Mouse (Mus musculus): Measurements from ENCODE around the gene Dhx30. TPM values are rescaled to one million over a fixed set of nuclear protein-coding genes. Genes with fewer than 3 reads are reported as not detected.
"Not testable (repeated sequence)": the region's sequence is repeated elsewhere in the genome, so short reads cannot be mapped to it uniquely, and the experiment has no call there.

Gene Dhx30
- 100 to 1,000 TPM; 156 to 177 (median 173) TPM for total RNA-seq (2022)

DNA sequence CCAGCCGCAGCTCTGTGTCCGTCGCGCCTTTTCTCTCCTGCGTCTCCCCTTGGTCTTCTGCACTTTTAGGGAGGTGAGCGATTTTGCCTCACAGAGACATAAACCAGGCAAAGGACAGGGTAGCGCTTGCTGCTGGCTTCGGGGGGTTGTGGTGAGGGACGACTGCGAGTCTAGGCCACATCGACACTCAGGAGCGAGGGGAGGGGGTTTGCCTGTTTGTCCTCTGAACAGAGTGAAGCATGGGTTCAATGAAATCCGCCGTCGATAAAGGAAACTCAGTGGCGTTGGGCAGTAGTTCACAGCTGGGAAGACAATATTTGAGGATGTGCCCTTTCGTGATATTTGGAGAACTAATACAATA is at the start of gene Dhx30:
TSS of gene Dhx30 (minus strand) at position 52 of the 361 bp plus-strand sequence.
- DNase-seq (ENCODE audit: low spot score in 2 of 2) = no peak

DNA sequence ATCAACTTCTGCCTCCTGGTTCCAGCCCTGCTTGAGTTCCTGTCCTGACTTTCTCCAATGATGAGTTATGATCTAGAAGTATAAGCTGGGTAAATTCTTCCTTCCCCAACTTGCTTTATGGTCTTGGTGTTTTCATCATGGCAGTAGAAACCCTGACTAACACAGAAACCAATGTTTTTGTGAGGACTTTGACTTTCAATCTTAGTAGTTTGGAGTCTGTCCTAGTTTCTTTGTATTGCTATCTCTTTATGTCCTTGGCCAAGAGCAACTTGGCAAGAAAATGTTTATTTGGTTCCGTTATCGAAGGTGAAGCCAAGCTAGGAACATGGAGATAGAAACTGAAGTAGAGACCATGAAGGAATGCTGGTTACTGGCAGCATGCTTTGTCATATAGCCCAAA is 45.4 kb upstream of the Dhx30 start:
- DNase-seq (ENCODE audit: low spot score in 2 of 2) = no peak

DNA sequence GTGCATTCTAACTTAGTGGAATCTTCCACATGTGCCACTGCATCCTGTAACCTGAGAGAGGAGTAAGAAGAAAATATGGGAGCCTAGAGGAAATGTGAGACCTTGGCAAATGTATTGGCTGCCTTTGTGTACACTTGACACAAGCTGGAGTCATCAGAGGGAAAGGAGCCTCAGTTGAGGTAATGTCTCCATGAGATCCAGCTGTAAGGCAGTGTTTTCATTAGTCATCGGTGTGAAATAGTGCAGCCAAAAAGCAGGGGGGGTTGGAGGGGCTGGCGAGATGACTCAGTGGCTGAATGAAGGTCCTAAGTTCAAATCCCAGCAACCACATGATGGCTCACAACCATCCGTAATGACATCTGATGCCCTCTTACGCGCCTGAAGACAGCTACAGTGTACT is 44.8 kb upstream of the Dhx30 start:
- no peak for DNase-seq (ENCODE audit: low spot score in 2 of 2)

DNA sequence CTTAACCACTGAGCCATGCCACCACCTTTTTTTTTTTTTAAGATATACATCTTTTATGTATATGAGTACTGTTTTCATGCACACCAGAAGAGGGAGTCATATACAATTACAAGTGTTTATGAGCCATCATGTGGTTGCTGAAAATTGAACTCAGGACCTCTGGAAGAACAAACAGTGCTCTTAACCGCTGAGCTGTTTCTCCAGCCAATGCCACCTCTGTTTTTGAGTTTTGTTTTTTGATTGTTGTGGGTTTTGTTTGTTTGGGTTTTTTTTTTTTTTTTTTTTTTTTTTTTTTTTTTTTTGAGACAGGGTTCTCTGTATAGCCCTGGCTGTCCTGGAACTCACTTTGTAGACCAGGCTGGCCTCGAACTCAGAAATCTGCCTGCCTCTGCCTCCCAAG is 42.9 kb upstream of the Dhx30 start:
- not testable (repeated sequence) for DNase-seq (ENCODE audit: low spot score in 2 of 2)

DNA sequence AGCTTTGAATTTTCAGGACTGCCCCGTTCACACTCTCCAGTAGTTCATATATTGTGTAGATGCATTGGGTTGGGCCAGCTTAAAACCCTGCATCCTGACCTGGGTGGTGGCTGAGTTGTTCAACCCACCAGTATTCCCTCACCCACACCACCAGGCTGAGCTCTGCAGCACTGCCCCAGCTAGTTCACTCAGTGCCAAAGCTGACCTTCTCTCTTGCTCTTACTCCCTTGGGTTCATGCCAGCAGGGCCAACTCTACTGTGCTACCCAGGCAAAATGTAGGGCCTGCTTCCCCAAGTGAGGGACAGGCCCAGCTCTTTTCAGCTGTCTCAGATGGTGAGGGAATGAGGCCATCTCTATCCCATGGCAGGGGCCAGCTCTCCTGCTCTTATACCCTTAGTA is 41.4 kb upstream of the Dhx30 start:
- no peak for DNase-seq (ENCODE audit: low spot score in 2 of 2)

DNA sequence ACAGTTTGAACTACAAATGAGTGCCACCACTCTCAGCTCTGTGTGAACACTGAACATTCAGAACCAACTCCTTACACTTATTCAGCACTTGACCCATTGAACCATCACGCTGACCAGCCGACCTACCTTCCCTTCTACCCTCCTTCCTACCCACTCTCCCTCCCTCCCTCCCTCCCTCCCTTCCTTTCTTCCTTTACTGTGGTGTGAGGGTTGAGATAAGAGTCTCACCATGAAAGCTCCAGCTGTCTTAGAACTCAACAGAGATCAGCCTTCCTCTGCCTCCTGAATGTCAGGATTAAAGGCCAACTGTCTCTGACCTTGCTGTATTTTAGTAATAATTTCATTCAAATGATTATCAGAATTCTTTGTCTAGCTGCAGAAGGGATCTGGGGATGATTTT is 31.0 kb upstream of the Dhx30 start:
- no peak for DNase-seq (ENCODE audit: low spot score in 2 of 2)

DNA sequence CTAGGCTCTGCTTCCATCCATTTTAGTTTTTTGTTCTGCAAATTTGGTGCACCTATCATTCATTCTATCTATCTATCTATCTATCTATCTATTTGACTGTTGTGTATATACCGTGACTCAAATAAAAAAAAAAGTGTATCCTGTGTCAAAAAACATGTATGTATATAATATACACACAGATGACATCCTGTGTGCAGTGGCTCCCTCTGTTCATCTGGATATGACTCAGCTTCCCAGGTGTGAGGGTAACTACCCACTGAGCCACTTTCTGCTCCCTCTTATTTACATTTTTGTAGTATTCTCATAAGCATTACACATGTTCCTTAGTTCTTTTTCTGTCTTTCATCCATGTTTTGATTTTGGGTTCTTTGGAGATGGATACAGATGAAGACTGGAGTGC is 24.5 kb upstream of the Dhx30 start:
- DNase-seq (ENCODE audit: low spot score in 2 of 2) = no peak

DNA sequence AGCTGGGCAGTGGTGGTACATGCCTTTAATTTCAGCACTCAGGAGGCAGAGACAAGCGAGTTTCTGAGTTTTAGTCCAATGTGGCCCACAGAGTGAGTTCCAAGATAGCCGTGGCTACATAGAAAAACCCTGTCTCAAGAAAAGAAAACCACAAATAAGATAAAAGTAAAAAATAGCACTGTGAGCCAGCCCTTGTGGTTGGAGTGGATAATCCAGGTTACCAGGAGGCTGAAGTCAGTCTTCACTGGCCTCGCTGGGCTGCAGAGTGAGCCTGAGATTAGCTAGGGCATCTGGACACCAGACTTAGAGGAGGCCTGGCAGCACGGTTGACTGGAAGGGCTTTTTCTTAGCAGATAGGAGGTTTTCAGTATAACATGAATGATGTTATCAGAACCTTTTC is 21.5 kb upstream of the Dhx30 start:
- DNase-seq (ENCODE audit: low spot score in 2 of 2) = no peak

DNA sequence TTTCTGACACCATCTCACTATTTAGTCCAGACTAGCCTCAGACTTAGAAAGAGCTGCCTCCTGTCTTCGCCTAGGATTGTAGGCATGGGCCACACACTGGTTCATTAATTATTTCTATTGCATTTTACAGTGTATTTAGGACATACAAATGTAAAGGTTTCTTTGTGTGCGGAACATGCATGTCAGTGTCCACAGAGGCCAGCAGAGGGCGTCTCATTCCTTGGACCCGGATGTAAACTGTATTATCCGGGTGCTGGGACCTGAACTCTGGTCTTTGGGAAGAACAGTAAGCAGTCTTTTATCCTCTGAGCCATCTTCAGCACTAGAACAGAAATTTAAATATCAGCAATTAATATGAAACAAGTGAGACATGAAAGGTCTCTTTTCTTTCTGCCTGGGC is 16.5 kb upstream of the Dhx30 start:
- DNase-seq (ENCODE audit: low spot score in 2 of 2) = no peak

DNA sequence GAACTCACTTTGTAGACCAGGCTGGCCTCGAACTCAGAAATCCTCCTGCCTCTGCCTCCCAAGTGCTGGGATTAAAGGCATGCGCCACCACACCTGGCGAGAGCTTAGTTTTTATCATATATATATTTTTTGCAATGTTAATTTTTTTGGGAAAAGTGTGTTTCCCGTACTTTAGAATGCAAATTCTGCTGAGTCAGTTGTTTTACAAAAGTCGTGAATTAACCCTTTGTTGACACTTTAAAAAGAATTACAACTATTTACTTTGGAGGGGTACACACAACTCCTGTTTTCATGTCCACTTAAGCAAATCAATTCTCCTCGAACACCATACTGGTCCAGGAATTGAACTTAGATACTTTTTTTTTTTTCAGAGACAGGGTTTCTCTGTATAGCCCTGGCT is 15.3 kb upstream of the Dhx30 start:
- DNase-seq (ENCODE audit: low spot score in 2 of 2) = no peak

DNA sequence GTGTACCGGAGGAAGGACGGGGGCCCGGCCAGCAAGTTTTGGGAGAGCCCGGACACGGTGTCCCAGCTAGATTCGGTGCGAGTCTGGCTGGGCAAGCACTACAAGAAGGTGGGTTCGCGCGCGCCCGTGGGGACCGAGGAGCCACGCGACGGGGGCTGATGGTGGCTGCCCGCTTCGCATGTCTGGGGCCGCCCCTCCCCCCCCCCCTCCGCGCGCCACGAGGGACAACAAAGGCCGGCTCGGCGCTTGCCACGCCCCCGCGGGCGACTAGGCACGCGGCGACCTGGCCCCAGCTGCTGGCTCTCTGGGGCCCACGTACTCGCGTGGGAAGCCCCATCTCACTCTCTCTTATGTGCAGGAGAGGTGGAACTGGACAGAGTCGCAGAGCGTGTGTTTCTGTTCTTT is 14.6 kb upstream of the Dhx30 start:
- DNase-seq (ENCODE audit: low spot score in 2 of 2) = no peak

DNA sequence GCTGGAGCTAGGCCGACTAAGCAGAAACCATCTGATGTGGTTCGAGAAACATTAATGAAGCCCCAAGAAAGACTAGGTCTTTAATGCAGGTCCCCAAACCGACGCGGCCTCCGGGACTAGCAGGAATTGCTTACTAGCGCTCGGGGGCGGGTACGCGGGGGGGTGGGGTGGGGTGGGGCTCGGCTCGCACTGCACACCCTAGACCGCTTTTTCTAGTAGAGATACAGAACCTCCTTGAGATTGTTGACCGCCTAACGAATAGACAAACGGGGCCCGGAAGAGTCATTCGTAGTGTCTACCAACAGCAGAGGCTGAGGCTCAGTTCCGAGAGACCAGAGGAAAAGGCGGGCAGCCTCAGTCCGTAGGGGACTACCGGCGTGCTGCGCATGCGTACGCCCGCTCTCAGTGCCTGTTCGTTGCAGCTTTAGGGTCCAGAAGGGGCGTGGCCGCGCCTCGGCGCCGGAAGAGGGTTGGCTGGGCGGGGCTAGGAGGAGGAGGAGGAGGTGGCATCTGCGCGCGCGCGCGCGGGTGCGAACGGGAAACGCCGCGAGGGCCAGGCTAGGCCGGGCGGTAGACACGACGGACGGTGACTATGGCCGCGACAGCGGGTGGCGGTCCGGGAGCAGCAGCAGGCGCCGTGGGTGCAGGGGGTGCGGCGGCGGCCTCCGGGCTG is 14.0 kb upstream of the Dhx30 start:
- peak; percentile 98 to 99 for DNase-seq (ENCODE audit: low spot score in 2 of 2)

DNA sequence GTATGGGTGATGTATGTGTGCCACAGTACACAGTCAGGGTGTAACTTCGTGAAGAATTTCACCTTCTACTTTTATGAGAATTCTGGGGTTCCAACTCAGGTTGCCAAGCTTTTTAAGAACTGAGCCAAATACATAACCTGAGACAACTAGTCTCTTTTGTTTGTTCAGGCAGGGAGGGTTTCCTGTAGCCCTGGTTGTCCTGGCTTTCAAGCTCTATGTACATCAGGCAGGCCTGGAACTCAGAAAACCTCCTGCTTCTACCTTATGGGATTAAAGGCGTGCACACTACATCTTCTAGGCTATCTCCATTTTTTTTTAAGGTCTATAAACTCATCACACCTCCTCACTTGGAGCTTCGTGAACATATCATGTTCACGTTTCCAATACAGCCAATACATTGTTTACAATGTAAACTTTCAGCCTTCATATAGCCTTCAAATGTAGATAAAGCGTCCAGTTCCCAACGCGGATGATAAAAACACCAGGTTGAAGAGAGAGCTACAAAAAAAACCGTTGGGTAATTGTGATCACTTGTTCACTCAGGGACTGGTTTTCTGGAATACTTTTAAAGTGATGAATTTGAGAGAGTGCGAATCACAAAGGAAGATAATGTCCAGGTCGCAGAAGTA is 13.4 kb upstream of the Dhx30 start:
- no peak for DNase-seq (ENCODE audit: low spot score in 2 of 2)

DNA sequence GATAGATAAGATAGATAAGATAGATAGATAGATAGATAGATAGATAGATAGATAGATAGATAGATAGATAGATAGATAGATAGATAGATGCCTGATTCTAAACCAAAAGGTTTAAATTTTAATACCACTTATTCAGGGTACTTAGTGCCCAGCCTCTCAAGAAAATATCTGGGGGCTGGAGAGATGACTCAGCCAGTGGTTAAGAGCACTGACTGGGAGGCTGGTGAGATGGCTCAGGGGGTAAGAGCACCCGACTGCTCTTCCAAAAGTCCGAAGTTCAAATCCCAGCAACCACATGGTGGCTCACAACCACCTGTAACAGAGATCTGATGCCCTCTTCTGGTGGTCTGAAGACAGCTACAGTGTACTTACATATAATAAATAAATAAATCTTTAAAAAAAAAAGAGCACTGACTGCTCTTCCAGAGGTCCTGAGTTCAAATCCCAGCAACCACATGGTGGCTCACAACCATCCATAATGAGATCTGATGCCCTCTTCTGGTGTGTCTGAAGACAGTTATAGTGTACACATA is 6.4 kb upstream of the Dhx30 start:
- not testable (repeated sequence) for DNase-seq (ENCODE audit: low spot score in 2 of 2)

DNA sequence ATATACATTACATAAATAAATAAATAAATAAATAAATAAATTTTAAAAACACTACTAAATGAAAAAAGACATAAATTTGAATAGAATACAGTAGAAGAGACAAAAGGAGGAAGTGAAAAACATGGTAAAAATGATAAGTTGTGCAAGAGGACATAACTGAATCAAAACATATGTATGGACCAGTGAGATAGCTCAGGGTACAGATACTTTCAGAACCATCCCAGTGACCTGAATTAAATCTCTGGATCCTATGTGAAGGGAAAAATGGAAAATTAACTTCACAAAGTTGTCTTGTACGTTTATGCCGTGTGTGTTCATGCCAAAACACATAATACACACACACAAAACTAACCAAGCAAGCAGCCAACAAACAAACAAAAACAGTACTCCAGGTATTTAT is 5.7 kb upstream of the Dhx30 start:
- DNase-seq (ENCODE audit: low spot score in 2 of 2) = no peak

DNA sequence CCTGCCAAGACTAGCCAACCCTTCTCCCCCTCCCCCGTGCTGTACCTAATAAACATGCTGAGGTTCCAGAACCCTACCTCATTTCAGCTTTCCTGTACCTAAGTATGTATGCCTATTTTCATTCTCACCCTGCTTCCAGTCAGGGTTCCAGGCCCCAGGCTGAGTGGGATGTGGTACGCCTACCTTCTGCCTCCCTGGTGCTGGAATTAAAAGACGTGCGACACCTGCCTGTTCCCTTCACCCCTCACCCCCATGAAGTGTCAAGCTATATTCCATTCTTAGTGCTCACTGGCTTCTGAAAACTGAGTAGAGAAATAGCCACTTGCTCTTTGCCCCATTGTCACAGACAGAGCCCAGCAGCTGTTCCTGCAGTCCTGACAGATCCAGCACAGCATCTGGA is 3.8 kb upstream of the Dhx30 start:
- DNase-seq (ENCODE audit: low spot score in 2 of 2) = no peak

DNA sequence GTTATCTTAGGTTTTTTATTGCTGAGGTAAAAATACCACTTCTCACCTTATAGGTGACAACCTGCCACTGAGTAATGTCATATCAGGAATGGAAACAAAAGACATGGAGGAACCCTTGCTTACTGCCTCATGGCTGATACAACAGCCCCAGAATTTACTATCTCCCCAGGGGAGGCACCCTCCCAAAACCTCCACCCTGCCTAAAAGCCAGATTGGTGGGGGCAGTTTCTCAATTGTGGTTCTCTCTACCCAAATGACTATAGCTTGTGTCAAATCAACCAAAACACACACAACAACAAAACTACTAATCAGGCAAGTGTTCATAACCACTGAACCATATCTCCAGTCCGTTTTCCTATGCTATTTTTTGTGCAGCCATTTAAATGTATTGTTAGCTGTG is 619 bp upstream of the Dhx30 start:
- DNase-seq (ENCODE audit: low spot score in 2 of 2) = no peak

DNA sequence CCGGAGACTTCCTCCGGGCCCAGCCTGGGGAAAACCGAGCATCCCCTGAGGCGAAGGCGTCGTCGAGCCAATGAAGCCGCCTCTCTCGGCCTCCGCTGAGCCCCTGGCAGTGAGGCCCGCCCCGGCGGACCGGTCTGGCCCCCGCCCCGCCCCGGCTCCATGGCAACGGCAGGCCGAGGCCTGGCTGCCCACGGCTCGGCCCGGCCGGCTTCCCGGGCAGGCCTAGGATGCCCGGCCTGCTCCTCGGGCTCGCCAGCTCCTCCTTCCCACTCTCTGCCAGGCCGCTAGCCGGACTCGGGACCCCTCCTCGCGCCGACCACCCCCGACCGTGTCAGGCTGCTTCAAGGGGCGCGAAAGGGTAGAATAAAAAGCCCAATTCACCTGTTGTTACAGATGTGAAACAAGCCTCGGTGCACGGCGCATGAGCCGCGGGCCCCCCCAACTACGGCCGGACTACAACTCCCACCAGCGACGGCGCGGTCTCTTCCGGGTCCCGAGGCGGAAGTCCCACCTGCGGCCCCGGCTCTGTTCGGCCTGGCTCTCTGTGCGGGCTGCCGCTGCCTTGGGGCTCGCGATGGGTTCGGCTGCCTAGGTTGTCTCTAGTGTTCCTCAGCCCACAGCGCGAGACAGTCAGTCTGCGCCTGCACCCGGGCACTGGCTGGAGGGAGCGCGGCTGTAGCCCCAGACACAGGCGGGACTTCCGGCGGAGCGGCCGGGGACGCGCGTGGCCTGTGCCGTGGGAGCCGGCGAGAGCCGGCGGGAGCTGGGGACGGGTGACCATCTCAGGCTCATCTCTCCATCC is 452 bp downstream of the Dhx30 start, which contains the start of gene Smarcc1:
TSS of gene Smarcc1 (plus strand) at position 732 of the 802 bp plus-strand sequence.
- peak; percentile 77 to 85 for DNase-seq (ENCODE audit: low spot score in 2 of 2)

DNA sequence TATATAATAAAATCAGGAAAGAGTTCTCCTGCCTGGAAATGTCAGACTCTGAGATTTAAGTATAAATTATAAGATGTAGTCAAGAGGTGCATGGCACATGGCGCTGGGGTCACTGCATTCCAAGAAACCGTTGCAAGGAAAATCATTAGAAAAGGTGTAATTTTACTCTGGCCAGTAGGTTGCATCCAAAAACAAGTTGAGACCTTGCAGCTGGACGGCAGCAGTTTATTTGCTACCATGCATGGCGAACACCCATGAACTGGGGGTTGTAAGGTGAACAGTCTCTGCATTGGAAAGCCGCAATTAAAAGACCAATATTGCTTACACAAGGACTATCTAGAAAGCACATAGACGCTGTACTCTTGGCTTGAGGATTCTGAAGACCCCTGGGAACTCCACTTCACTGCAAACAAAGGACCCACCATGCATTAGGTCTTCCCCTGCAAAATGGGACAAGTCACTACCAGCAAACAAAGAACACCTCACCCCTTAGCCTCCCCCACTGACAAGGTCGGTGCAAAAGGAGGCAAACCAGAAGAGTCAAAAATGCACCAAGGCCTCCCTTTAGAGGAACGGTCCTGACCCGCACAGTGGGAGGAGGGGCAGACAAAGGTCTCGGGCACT is 1.2 kb downstream of the Dhx30 start:
- DNase-seq (ENCODE audit: low spot score in 2 of 2) = no peak

DNA sequence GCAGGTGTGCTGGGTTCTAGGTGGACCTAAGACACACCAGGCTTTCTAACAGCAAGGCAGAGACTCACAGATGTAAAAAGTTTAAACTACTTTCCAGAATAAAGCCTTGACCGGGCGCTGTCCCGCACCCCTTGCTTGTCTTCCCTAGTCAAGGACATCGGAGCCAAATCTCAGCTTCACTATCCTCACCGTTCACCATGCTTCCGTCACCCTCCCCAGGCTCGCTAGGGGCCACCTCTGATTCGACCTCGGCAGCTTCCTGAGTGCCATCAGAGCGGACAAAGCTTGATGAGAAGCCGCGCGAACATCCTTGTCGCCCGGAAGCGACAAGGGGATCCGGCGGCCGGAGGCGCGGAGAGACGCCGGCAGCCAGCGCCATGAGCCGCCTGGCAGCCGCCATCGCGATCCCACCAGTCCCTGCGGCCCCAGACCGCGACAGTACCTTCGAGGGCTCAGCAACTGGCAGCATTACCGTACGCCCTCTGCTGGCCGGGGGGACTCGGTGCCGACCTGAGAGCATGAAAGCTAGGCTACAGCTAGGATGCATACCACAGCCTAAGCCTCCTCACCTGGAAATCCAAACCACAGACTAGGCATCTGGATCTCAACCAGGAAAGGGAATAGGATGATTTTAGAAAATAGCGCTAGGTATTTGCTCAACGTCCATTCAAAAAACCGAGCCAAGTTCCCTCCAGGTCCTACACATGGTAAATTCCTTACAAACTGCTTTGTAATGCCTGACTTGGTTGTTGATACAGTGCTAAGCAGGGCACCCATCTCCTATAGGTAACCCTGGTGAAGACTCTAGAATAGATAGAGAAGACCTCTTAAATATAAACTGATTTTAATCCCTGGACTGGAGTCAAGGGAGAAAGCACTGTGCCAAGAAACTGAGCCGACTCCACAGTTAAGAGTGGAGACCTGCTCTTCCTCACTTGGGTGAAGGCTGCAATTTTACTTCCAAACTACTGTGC is 16.7 kb downstream of the Dhx30 start:
- DNase-seq (ENCODE audit: low spot score in 2 of 2) = peak; percentile 84 to 92

DNA sequence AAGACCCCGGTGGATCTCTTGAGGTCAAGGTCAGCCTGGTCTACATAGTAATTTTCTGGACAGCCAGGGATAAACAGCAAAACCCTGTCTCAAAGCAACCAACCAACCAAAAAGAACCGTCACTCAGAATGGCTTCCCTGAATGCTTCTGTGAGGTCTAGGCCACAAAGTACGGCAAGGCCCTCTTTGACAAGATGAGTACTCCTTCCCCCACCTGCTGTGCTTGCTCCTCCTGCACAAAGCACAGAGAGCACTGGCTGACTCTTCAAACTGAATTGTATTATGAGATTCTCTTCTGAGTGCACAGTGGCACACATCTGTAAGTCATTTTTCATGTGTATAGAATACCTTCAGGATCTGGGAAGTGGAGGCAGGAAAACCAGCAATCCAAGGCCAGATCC is 19.8 kb downstream of the Dhx30 start:
- no peak for DNase-seq (ENCODE audit: low spot score in 2 of 2)
